Mouse (Mus musculus) inflammation-experienced regulatory T-cells, adult 6 months (primary cell): ENCODE measurements around the gene Tgfb1i1. TPM values are rescaled to one million over a fixed set of nuclear protein-coding genes. Genes with fewer than 3 reads are reported as not detected.
A peak's percentile ranks its signal among the peaks of the same experiment; 100 is the strongest.

Source experiments
- ATAC-seq: one replicate; pipeline ENCODE4 v1.8.0; 2017
- polyA plus RNA-seq, 3 experiments: library from polyadenylated mRNA; unstranded; fragments of 100-300 nt; shearing (Covaris generic); gene quantifications; one replicate each; pipeline ENCODE4 v1.2.1; 2017

The Tgfb1i1 gene
- 1 to 10 TPM in 1 of 3 experiments, under 1 TPM in 1, not detected in 1; 0.26 to 1.0 TPM for polyA plus RNA-seq

DNA sequence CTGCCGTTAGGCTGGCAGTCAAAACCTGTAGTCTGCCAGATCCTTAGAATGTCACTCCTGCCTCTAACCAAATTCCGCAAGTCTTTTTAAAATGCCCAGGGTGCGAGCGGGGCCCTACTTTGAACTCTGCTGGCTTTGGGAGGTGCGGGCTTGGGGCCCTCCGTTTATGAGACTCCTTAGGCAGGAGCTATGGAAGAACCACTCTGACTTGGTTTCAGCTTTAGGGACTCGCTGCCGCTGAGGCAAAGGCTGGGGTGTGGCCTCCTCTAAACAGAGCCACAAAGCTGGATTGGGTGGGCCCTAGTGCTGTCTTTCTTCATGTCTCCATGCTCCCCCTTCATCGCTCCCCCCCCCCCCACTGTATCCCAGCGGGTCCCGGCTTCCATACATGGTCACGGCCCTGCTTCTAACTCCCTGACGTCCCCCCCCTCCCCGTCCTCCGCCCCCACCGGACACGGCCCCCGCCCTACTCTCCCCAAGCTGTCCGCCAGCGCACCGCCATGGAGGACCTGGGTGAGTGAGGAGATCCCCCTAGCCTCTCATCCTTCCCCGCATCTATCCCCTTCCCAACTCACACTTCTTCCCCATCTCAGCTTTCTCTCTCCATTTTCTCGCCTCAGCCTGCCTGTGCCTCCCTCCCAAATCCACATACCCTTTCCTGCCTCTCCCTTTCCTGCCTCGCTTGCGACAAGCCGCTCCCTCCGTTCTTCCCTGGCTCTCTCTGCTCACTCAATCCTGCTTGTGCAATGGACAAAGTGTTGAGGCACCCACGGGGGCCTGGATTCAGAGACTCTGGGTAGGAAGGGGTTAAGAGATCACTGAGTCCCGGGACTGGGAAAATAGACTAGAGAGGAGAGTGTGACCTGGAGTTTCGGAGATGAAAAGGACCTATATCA lies at the start of gene Tgfb1i1:
TSS of gene Tgfb1i1 (plus strand) at position 317 of the 896 bp plus-strand sequence.
- ATAC-seq, result no peak

DNA sequence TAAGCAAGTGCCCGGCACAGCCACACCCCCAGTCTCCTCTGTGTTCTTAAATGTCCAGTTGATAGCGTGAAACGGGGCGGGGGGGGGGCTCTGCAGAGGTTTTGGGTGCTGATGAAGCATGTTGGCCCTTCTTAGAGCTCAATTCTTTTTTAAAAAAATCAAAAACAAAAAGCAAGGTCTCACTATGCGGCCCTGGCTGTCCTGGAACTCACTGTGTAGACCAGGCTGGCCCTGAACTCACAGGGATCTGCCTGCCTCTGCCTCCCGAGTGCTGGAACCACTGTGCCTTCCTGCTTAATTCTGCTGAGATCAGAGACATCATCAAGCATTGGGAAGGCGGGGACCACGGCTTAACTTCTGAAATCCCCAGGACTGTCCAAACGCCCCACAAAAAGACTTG lies 45.0 kb upstream of the Tgfb1i1 start:
- ATAC-seq, result no peak

DNA sequence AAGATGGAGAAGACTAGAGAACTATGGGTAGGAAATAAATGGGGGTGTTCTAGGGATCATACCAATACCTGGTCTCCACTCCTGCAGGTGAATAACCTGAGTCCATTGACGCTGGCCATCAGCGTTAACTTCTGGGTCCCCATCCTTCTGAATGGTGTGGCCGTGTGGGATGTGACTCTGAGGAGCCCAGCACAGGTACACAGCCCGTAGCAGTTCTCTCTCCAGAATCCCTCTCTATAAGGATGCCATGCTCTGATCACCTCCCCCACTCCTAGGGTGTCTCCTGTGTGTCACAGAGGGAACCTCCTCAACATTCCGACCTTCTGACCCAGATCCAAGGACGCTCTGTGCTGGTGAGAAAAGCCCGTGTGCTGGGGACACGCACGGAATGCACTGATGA lies 43.5 kb upstream of the Tgfb1i1 start:
- no peak for ATAC-seq

DNA sequence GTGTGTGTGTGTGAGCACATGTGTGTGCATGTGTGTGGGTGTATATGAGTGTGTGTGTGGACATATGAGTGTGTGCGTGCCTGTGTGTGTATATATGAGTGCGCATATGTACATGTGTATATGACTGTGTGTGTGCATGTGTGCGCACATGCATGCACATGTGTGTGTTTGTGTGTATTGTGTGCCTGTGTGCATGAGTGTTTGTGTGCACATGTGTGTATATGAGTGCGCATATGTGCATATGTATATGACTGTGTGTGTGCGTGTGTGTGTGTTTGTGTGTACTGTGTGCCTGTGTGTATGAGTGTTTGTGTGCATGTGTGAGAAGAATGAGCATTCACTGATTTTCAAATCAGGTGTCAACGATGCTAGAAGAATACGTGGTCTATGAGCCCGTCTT lies 42.4 kb upstream of the Tgfb1i1 start:
- no peak for ATAC-seq

DNA sequence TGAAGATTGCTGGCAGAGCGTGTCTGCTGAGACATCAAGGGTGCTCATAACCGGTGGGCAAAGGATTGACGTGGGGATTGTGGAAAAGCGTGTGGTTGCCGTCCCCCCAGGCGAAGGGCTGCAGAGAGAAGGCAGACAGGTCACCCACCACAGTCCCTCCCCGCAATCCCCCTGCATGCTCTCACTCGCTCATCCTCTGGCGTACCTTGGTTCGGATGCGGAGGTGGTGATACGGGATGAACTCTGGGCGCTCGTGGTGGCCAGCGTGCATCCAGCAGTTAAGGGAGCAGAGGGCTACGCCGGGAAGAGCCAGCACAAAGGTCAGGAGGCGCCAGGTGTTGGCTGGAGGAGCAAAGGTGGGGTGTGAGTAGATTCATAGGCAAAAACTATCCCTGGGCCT lies 40.9 kb upstream of the Tgfb1i1 start:
- no peak for ATAC-seq

DNA sequence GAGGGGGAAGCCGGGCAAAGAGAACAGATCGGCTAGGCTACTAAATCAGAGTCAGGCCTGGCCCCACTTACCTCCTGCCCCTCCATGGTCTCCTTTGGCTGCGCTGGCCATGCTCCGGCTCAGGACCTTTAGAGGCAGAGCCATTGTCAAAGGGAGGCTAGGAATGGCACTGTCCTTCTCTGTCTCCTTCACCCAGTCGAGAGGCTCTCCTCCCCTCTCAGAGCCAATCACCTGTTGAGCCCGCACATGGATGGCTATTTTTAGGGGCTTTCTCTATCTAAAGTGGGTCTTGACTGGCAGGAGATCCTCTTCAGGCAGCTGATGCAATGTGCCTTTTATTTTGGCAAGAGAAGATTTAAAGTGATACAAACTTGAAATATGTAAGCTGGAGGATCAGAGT lies 40.5 kb upstream of the Tgfb1i1 start, which contains the start of gene Cox6a2:
TSS of gene Cox6a2 (minus strand) at position 236 of the 400 bp plus-strand sequence.
- ATAC-seq, result no peak

DNA sequence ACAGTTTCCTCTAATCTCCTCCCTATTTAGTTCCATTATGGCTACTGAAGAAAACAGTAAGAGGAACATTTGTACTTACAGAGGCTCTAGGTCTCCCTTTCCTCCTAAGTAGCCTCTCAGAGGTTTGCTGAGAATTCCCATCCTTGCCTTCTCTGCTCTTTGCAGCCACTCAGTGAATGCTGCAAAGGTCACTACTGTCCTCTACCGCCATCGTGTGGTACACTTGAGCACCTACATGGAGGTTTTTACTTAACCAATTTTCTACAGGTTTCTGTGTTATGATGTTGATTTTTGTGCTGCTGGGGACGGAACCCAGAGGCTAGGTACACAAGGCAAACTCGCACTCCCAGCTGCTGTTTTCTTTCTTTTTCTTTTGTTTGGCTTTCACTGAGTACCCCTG lies 38.4 kb upstream of the Tgfb1i1 start:
- peak; percentile 46 for ATAC-seq

DNA sequence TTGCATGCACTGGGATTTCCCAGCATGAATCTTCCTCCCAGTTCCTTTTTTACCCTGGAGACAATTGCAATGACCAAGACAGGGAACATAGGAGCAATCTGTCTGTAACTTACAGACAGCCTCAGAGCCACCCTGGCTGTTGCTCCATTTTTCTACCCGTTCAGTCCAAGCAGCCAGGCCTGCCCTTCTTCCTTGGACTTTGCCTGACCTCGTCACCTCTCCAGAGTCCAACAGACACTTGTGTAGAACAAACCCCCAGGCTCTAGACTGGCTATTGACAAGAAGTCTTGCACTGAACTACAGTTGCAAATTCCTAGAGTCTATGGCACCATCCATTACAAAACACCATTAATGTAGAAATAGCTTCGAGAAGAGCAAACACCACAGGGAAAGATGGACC lies 36.8 kb upstream of the Tgfb1i1 start:
- ATAC-seq, result no peak

DNA sequence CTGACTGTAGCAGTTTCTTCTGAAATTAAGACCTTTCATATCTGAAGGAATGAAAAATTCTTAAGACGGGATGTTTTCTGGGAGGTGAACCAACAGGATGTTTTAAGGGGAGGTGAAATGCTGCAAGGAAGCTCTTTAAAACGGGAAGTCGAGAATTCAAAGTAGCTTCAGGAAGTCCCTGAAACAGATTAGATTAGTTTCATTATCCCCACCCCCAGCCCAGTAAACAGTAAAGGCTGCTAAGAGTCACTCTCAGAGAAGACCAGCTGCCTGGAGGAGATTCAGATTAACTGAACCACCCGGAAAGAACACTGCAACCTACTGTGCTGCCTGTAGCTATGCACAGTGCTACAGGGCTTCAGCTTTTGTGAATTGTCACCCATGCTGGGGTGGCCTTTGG lies 26.7 kb upstream of the Tgfb1i1 start:
- no peak for ATAC-seq

DNA sequence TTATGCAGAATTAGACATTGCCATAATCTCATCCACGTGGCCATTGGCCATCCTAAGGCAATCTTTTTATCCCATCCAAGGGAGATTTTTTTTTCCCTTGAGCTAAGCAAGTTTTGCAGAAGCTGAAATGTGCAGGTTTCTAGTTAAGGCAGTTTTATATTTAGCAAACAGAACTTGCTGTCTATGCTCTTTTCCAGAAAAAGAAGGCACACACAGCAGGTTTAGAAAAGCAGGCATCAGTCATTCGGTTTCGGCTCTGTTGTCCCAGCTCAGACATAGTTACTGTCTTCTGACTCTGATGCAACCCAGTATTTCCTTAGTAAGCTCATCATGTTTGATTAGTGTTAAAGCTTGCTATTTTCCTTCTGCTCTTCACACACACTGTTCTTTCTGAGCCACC lies 25.7 kb upstream of the Tgfb1i1 start:
- no peak for ATAC-seq

DNA sequence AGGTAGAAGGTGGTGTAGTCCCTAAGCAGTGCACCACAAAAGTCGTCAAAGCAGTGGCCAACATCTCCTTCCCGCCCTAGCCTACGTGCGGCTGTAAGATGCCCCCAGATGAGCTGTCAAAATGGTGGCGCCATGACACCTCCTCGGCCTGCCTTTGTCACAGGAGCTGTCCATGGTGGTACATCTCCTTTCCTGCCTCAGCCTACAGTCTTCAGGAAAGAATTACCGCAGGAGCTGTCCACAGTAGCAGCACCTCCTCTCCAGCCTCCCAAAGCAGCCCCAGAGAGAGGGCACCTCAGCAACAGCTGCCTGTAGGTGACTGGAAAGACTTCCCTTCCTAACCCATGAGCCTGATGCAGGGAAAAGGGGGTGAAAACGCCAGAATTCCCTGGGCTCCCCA lies 14.9 kb upstream of the Tgfb1i1 start:
- no peak for ATAC-seq

DNA sequence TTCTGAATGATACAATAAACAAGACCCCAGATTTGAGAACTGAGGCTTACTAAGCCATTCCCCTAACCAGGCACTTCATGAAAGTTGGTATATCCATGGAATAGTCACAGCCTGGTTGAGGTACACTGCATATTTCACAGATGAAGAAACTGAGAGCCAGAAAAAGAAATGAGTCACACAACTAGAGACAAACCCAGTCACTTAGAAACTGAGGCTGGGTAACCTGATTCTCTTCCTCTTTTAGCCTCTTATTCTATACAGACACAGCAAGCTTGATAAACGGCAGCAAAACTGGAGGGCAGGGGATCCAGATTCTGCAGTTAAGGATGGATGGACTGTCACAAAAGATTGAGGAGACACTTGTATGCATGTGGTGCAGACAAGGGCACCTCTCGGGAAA lies 11.8 kb upstream of the Tgfb1i1 start:
- ATAC-seq, result no peak

DNA sequence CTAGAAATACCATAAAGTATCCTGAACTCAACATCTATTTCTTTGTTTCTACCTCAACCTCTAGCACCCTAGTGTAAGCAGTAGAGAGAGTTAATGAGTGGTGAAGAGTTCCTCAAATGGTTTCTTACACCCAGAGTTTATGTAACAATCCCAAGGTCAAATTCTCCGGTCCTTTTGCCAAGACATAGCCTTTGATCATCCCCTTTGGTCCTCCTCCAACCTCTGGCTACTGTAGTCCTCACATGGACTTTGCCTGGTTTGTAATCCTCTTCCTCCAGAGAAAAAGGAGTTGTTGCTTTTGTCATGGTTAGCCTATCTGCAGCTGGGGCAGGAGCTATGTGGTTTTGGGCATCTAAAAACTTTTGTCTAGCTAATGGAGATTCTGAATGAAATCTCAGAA lies 11.1 kb upstream of the Tgfb1i1 start:
- no peak for ATAC-seq

DNA sequence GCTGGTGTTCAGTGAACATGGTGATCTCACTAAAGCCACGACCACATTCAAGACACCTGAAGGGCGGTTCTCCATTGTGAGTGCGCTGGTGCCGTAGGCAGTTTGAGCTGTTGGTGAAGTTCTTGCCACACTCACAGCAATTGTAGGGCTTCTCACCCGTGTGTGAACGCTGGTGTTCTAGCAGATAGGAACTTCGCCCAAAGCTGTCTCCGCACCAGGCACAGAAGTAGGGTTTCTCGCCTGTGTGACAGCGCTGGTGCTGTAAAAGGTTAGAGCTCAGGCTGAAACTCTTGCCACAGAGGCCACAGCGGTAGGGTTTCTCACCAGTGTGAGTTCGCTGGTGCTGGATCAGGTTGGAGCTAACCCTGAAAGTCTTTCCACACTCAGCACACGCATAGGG lies 10.2 kb upstream of the Tgfb1i1 start:
- ATAC-seq, result no peak

DNA sequence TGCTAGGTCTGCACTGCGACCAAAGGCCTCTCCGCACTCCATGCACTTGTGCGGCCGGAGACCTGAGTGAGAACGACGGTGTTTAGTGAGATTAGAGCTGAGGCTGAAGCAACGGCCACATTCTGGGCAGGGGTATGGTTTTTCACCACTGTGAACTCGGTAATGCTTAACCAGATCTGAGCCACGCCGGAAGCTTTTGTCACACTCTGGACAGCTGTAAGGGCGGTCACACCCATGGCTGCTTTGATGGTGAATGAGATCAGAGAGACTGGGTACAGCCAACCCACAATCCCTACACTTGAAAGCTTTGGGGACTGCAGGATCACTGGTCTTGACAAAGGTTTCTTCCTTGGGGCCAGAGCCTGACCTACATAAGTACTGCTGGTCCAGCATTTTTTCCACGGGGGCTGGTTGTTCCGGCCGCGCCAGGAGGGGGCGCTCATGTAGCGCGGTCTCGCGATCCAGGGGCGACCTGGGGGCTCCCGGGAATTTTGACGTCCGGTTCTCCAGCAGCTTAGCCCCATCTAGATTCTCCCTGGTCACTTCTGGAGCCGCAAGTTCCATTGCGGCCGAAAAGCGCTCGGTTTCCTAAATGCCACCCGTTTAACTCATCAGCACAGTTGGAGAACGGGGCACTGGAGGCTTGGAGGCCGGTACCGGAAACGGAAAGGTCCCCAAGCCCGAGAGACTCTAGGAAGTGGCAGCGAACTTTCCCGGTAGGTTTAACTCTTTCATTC lies 9.6 kb upstream of the Tgfb1i1 start, which contains the start of gene Armc5:
TSS of gene Armc5 (plus strand) at position 487 of the 737 bp plus-strand sequence.
- ATAC-seq, result no peak

DNA sequence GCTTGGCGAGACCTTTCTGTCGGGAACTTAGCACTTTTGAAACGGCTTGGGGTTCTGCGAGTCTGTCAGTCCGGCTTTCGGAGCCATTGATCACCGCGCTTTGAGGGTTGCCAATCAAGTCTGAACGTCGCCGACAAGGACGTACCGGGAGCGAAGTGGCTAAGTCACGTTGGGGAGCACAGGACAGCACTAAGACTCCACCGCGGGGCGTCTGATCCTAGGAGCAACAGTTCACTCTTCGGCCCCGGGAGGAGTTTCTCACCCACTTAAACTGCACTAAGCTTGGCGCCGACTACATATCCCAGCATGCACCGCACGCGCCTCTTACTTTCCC lies 9.1 kb upstream of the Tgfb1i1 start:
- no peak for ATAC-seq

DNA sequence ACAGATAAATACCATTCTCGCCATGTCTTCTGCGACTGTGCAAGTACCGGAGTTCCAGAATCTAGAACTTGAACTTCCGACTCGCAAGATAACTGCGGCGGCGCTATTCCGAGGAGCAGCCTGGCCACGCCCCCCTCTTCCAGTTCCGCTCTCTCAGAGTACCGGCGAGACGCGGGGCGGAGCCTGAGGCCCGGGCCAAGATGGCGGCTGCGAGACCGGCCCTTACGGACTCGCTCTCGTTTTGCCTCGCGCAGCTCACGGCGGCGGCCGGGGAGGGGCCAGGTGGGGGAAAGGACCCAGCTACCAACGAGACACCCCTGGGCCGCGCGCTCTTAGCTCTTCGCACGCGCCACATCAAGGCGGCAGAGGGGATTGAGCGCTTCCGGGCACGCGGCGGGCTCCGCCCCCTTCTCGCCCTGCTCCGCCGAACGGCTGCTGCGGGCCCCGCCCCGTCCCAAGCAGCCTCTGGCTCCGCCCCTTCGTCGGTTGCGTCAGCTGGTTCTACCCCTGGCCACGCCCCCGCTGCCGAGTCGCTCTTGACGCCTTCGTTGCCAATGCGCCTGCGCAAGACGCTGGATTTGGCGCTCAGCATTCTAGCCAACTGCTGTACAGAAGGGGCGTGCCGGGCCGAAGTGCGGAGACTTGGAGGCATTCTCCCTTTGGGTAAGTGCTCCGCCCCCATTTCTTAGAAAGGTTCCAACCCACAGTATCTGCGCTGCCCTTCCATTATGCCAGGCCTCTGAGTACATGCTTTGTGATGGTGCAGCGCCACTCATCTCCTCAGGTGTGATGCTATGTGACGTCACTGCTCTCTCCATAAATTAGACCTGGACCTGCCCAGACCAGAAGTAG lies 8.5 kb upstream of the Tgfb1i1 start, which contains the start of gene 9130023H24Rik:
TSS of gene 9130023H24Rik (minus strand) at position 105 of the 852 bp plus-strand sequence.
- peak; percentile 81 for ATAC-seq

DNA sequence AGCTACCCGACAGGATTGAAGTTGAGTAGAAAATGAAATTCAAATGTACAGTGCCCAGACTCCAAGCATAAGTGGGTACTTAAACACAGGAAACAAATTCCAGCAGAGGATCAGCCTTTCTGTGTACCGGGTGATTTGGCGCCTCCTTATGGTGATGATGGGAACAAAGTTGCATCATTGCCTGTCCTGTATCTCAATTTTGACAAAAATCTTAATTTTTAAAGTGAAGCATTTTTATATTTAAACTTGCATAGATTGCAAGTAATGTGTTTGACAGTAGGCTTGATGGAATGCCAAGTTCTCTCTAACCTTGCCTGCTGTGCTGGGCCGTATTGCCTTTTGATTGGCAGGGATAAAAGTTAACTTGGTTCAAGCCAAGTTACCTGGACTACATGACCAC lies 7.6 kb upstream of the Tgfb1i1 start:
- ATAC-seq, result no peak

DNA sequence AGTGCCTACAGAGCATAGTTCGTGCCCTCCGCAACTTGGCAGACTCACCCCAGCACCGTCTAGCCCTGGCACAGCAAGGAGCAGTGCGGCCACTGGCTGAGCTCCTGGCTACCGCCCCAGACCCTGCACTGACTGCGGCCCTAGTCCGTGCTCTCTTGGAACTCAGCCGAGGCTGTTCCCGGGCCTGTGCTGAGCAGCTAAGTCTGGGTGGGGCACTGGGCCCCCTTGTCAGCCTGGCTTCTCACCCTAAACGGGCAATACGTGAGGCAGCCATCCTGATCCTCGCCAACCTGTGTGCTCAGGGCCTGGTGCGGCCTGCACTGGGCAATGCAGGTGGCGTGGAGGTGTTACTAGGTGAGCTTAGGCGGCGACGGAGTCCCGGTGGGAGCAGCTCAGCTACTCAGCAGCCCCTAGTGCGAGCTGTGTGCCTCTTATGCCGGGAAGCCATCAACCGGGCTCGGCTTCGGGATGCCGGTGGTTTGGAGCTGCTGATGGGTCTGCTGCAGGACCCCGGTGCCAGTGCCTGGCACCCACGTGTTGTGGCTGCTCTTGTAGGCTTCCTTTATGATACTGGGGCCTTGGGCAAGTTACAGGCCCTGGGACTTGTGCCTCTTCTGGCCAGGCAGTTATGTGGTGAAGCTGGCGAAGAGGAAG lies 6.4 kb upstream of the Tgfb1i1 start:
- no peak for ATAC-seq

DNA sequence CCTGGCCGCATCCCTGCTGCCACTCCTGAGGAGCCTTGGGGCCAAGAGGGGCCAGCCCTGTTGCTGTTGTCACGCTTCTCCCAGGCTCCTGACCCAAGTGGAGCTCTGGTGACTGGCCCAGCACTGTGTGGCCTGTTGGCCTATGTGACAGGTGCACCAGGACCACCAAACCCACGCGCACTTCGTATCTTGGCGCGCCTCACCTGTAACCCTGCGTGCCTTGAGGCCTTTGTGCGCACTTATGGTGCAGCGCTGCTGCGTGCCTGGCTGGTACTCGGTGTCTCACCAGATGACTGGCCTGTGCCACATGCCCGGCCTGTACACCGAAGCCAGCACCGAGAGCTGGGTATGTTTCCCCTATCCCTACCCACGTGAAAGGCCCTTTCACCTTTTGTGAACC lies 4.3 kb upstream of the Tgfb1i1 start:
- no peak for ATAC-seq

DNA sequence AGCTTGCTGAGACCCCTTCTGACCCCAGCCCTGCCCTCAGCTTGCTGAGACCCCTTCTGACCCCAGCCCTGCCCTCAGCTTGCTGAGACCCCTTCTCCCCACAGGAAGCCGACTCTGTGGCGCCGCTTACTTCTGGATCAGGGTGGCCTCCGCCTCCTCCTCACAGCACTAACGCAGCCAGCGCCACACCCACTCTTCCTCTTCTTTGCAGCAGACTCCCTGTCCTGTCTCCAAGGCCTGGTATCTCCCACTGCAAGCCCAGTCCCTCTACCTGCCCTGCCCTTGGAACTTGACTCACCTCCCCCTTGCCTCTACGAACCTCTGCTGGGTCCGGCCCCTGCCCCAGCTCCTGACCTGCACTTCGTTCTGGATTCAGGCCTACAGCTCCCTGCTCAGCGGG lies 2.7 kb upstream of the Tgfb1i1 start:
- no peak for ATAC-seq

DNA sequence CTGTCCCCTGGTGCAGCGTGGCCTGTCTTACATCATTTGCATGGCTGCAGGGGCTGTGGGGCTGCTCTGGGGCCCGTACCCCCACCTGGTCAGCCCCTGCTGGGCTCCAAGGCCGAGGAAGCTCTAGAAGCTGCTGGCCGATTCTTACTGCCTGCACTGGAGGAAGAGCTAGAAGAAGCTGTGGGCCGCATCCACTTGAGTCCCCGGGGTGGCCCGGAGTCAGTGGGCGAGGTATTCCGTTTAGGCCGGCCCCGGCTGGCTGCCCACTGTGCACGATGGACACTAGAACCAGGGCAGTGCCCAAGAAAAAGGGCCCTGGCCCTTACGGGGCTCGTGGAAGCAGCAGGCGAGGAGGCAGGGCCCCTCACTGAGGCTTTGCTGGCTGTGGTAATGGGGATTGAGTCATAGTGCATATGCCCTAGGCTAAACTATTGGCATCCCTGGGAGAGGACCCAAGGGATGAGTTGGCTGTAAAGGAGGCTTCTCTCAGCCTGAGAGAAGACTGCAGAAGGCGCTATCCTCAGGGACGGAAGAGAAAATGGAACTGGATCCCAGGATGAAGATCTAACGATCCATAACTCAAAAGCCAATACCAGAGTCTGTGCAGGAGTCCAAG lies 2.1 kb upstream of the Tgfb1i1 start:
- ATAC-seq, result no peak
